11 mouse cellular contexts compared by ENCODE assay signal in the genomic region with DNA sequence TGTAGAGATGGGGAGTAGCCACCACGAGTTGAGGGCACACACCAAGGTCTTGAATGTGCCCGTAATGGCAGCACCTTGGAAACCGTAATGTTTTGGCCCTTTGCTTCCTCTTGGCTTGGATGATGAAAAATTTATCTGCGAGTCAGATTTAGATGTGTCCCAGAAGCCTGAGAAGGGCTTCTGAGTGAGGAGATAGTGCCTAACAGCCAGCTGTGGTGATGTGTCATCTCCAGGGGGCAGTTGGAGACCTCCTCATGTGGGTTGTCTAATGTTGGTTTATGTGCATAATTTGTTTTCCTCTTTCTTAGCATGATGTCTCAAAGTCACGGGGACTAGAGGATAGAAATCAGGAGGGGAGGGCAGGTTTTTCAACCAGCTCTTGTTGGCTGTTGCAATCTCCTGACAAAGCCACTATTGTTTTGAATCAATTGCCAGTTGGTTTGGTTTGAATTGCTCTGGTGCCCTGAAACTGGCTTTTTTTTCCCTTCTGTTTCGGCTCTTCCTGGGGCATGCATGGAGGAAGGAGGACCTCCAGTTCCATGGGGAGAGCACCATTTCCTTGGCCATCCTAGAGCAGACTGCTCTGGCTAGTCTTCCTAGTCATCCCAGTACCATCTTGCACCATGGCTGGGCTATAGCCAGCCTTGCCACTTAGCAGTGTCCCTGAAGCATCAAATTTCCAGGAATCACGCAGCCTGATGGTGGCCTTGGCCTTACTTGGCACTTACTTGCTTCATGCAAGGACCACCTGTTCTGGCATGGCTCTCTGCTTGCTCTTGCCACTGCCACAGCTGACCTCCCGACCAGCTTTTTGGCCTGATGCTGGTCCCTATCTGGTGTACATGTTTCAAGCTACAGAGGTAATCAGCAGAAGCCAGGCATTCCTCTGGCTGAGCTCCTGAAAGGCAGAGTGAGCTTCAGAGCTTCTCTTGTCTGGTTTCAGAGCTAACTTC. TPM values are rescaled to one million over a fixed set of nuclear protein-coding genes. Genes with fewer than 3 reads are reported as not detected.
DNase-seq lines count a peak whose midpoint lies in the region; ATAC-seq lines count a peak whose summit lies in the region.
"Had no signal": no experiment of that assay in that cellular context is flagged by ENCODE, and none has a peak within 500 bp of the region (broad histone marks: within the 10 kb centered on the region; RNA-seq: fewer than 3 reads in every experiment).

No protein-coding gene starts in this region.

- no peak overlapping the region for H3K4me2 ChIP-seq in hindbrain, embryonic 12.5 days (replicated peaks)
- H3K4me2 ChIP-seq in midbrain, embryonic 16.5 days (ENCODE audit: low read length) = no peak overlapping the region

- intact Hi-C loops in heart, postnatal 10 days (cut with DNase I) = no loop called here

- ATAC-seq in hindbrain, embryonic 12.5 days (ENCODE audit: low FRiP score) = no peak
- ATAC-seq in midbrain, embryonic 16.5 days = no peak
- ATAC-seq: forebrain, embryonic 16.5 days had no signal

- WGBS in hindbrain, embryonic 10.5 days = 68% methylated on average over 8 of the region's 8 CpGs
- 63% methylated on average over 8 of the region's 8 CpGs for WGBS in hindbrain, embryonic 12.5 days
- WGBS in midbrain, embryonic 16.5 days = 72% methylated on average over 8 of the region's 8 CpGs

- no peak overlapping the region for H3K9ac ChIP-seq in hindbrain, embryonic 12.5 days
- H3K9ac ChIP-seq in midbrain, embryonic 16.5 days (ENCODE audit: low read depth, low read length) = no peak overlapping the region

- 0 out of 2 replicates have a peak overlapping the region, but pooled peaks have one; percentile 53 for H3K27ac ChIP-seq in hindbrain, embryonic 10.5 days
- H3K27ac ChIP-seq in hindbrain, embryonic 12.5 days = no peak overlapping the region
- no peak overlapping the region for H3K27ac ChIP-seq in midbrain, embryonic 16.5 days (ENCODE audit: low read length)
- H3K27ac ChIP-seq: embryonic facial prominence, embryonic 10.5 days had no signal

- H3K9me3 ChIP-seq in hindbrain, embryonic 10.5 days = no peaks in the 10 kb centered on the region
- H3K9me3 ChIP-seq in hindbrain, embryonic 12.5 days (replicated peaks) = no peaks in the 10 kb centered on the region
- no peaks in the 10 kb centered on the region for H3K9me3 ChIP-seq in midbrain, embryonic 16.5 days (replicated peaks; ENCODE audit: control insufficient read depth, low read length, poor library complexity, severe bottlenecking)
- H3K9me3 ChIP-seq: embryonic facial prominence, embryonic 10.5 days had no signal

- H3K27me3 ChIP-seq in hindbrain, embryonic 10.5 days (ENCODE audit: insufficient read depth, poor library complexity, severe bottlenecking) = no peaks in the 10 kb centered on the region
- H3K27me3 ChIP-seq in hindbrain, embryonic 12.5 days = no peaks in the 10 kb centered on the region
- no peaks in the 10 kb centered on the region for H3K27me3 ChIP-seq in midbrain, embryonic 16.5 days (ENCODE audit: control insufficient read depth, insufficient read depth, low read depth, low read length)

- no peaks in the 10 kb centered on the region for H3K36me3 ChIP-seq in hindbrain, embryonic 10.5 days
- H3K36me3 ChIP-seq in hindbrain, embryonic 12.5 days = no peaks in the 10 kb centered on the region
- no peaks in the 10 kb centered on the region for H3K36me3 ChIP-seq in midbrain, embryonic 16.5 days (ENCODE audit: control insufficient read depth, insufficient read depth, low read length)
- H3K36me3 ChIP-seq: embryonic facial prominence, embryonic 10.5 days had no signal

- no peak for DNase-seq in hindbrain, embryonic 10.5 days (ENCODE audit: low spot score)
- DNase-seq in 416B (ENCODE audit: low read depth) = peak; percentile 49
- peak; percentile 37 for DNase-seq in NIH3T3 (ENCODE audit: low read depth)
- peak; percentile 71 to 72 for DNase-seq in heart, postnatal 10 days
- no peak for DNase-seq in ovary, postnatal 36 days (ENCODE audit: low spot score)
- no peak for DNase-seq in spleen, postnatal 4 days (ENCODE audit: low spot score in 2 of 2)
- DNase-seq: kidney, adult 8-10 months had no signal

- H3K4me3 ChIP-seq in hindbrain, embryonic 10.5 days = no peak overlapping the region
- H3K4me3 ChIP-seq in hindbrain, embryonic 12.5 days = no peak overlapping the region
- no peak overlapping the region for H3K4me3 ChIP-seq in midbrain, embryonic 16.5 days (ENCODE audit: low read depth, low read length)
- H3K4me3 ChIP-seq: embryonic facial prominence, embryonic 10.5 days had no signal

- peaks cover 34% of the 10 kb centered on the region for H3K4me1 ChIP-seq in hindbrain, embryonic 10.5 days (replicated peaks)
- peaks cover 24% of the 10 kb centered on the region for H3K4me1 ChIP-seq in hindbrain, embryonic 12.5 days
- peaks cover 5% of the 10 kb centered on the region for H3K4me1 ChIP-seq in midbrain, embryonic 16.5 days (ENCODE audit: control insufficient read depth, insufficient read depth, low read length)

RNA-seq across cellular contexts. Expression of a gene that starts 22.2 kb away (rescaled TPM):
- 18.0 and 18.8 TPM in 2 replicates for polyA plus RNA-seq in hindbrain, embryonic 10.5 days (2016; fragmentation: Nextera tagmentation; extraction: Ambion mirVana)
- polyA plus RNA-seq in hindbrain, embryonic 12.5 days (2016; fragmentation: Nextera tagmentation; extraction: Ambion mirVana) = 20.7 and 21.6 TPM in 2 replicates
- total RNA-seq in heart, postnatal 10 days (2021) = 10 to 100 TPM; 24.7 to 26.3 TPM
- 15.5 and 19.0 TPM in 2 replicates for polyA plus RNA-seq in midbrain, embryonic 16.5 days (2015; fragmentation: Nextera tagmentation; extraction: Ambion mirVana)

Comparison
In these comparisons a context has a peak if more than half of its experiments do, and no peak if none do; other contexts are left out.
1. DNase-seq: peak in 416B (single experiment), NIH3T3 (single experiment) and heart, postnatal 10 days (2 of 2); none in hindbrain, embryonic 10.5 days (single experiment), ovary, postnatal 36 days (single experiment) and spleen, postnatal 4 days (0 of 2).